Mouse (Mus musculus): ENCODE results near the gene Xylb.

DNA sequence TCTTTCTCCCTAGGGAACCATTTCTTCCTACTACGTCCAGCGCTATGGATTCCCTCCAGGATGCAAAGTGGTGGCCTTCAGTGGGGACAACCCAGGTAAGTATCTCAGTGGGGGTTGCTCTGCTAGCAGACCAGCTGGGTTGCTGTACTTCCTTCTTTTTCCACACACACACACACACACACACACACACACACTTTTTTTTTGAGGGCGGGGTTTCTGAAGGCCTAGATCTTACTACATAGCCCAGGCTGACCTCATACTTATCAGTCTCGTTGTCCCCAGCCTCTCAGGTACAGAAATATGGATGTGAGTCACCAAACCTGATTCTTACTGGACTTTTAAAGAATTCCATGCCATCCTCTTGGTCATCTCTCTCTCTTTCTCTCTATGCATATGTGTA lies 21.1 kb downstream of the Xylb start:
- TF ChIP-seq CTCF (IDR thresholded peaks at IDR 0.05; ENCODE audit: low read depth) (no peak), EP300 (IDR thresholded peaks at IDR 0.05; ENCODE audit: low read depth) (no peak)

Data from heart, postnatal 0 days (tissue).